Mouse (Mus musculus): ENCODE measurements at regions not wholly inside any gene's neighbourhood (a gene's known extent, or its start where the extent isn't known, plus 50 kb on each side); places are given as distances from the start of the nearest gene placed in this dataset.

- no peaks in the 10 kb centered on the region for H3K27me3 ChIP-seq
- TF ChIP-seq CTCF (IDR thresholded peaks at IDR 0.05), result no peak
- ATAC-seq (no peak), DNase-seq (ENCODE audit: low read depth, low spot score) (no peak)
- CTCF ChIA-PET, result interaction anchor here (0.8 to 1.6 kb wide), 4 partner anchors 10 to 426 kb away, joined by 3 to 6 read pairs (median 3); no protein-coding TSS in a partner anchor
- in situ Hi-C loops (cut with MboI; ENCODE audit: low pct_unique_long_range_greater_than_20kb), result no loop called here
- POLR2A ChIA-PET, result interaction anchor here (1.1 kb wide), 1 partner anchor 9 kb away, joined by 3 read pairs; no protein-coding TSS in a partner anchor
These were observed 58.2 kb upstream of the Ppp3ca start for GRCm38 (mm10) chr3:136611682-136612081.

GRCm38 (mm10) chr3:136610556-136610924 lies 59.4 kb upstream of the Ppp3ca start:
- no peak for TF ChIP-seq CTCF (IDR thresholded peaks at IDR 0.05)
- H3K27me3 ChIP-seq, result no peaks in the 10 kb centered on the region
- no peak for ATAC-seq
- no peak for DNase-seq (ENCODE audit: low read depth, low spot score)
- CTCF ChIA-PET, result interaction anchor here (1.6 kb wide), 1 partner anchor 425 kb away, joined by 3 read pairs; no protein-coding TSS in a partner anchor
- POLR2A ChIA-PET, result interaction anchor here (0.6 kb wide), 1 partner anchor 216 kb away, joined by 3 read pairs; no protein-coding TSS in a partner anchor
- in situ Hi-C loops (cut with MboI; ENCODE audit: low pct_unique_long_range_greater_than_20kb), result no loop called here

GRCm38 (mm10) chr3:136609855-136610555 lies 59.9 kb upstream of the Ppp3ca start:
- ATAC-seq (no peak), DNase-seq (ENCODE audit: low read depth, low spot score) (peak; percentile 7)
- in situ Hi-C loops (cut with MboI; ENCODE audit: low pct_unique_long_range_greater_than_20kb), result no loop called here
- ChIA-PET POLR2A (interaction anchor here (0.6 kb wide), 1 partner anchor 217 kb away, joined by 3 read pairs; no protein-coding TSS in a partner anchor), CTCF (interaction anchor here (0.7 kb wide), 1 partner anchor 737 kb away, joined by 3 read pairs; no protein-coding TSS in a partner anchor)
- no peaks in the 10 kb centered on the region for H3K27me3 ChIP-seq
- TF ChIP-seq CTCF (IDR thresholded peaks at IDR 0.05), result no peak

GRCm38 (mm10) chr3:136601706-136602105 lies 68.2 kb upstream of the Ppp3ca start:
- ATAC-seq (no peak), DNase-seq (ENCODE audit: low read depth, low spot score) (no peak)
- ChIA-PET POLR2A (interaction anchor here (0.6 kb wide), 1 partner anchor 37 kb away, joined by 3 read pairs; no protein-coding TSS in a partner anchor), CTCF (interaction anchor here (1.1 kb wide), 1 partner anchor 24 kb away, joined by 5 read pairs; no protein-coding TSS in a partner anchor)
- H3K27me3 ChIP-seq, result no peaks in the 10 kb centered on the region
- no peak for TF ChIP-seq CTCF (IDR thresholded peaks at IDR 0.05)
- in situ Hi-C loops (cut with MboI; ENCODE audit: low pct_unique_long_range_greater_than_20kb), result no loop called here

- DNase-seq (ENCODE audit: low read depth, low spot score) (no peak), ATAC-seq (no peak)
- no peaks in the 10 kb centered on the region for H3K27me3 ChIP-seq
- in situ Hi-C loops (cut with MboI; ENCODE audit: low pct_unique_long_range_greater_than_20kb), result no loop called here
- ChIA-PET CTCF (interaction anchor here (1.2 kb wide), 1 partner anchor 27 kb away, joined by 3 read pairs; no protein-coding TSS in a partner anchor), POLR2A (no interaction called here)
- no peak for TF ChIP-seq CTCF (IDR thresholded peaks at IDR 0.05)
These were observed 86.0 kb upstream of the Ppp3ca start for GRCm38 (mm10) chr3:136583937-136584336.

GRCm38 (mm10) chr3:136578016-136578415 lies 91.9 kb upstream of the Ppp3ca start:
- no peak for TF ChIP-seq CTCF (IDR thresholded peaks at IDR 0.05)
- DNase-seq (ENCODE audit: low read depth, low spot score) (peak; percentile 15), ATAC-seq (peak; percentile 62)
- ChIA-PET POLR2A (interaction anchor here (1.1 kb wide), 1 partner anchor 51 kb away, joined by 3 read pairs; no protein-coding TSS in a partner anchor), CTCF (interaction anchor here (1.0 to 1.9 kb wide), 4 partner anchors 11 to 24 kb away, joined by 3 to 6 read pairs (median 4); no protein-coding TSS in a partner anchor)
- no peaks in the 10 kb centered on the region for H3K27me3 ChIP-seq
- in situ Hi-C loops (cut with MboI; ENCODE audit: low pct_unique_long_range_greater_than_20kb), result no loop called here

GRCm38 (mm10) chr3:136570517-136570916 lies 99.4 kb upstream of the Ppp3ca start:
- in situ Hi-C loops (cut with MboI; ENCODE audit: low pct_unique_long_range_greater_than_20kb), result no loop called here
- TF ChIP-seq CTCF (IDR thresholded peaks at IDR 0.05), result peak; percentile 14
- DNase-seq (ENCODE audit: low read depth, low spot score) (peak; percentile 10), ATAC-seq (no peak)
- ChIA-PET CTCF (interaction anchor here (0.8 to 1.3 kb wide), 4 partner anchors 9 to 34 kb away, joined by 3 read pairs; no protein-coding TSS in a partner anchor), POLR2A (no interaction called here)
- no peaks in the 10 kb centered on the region for H3K27me3 ChIP-seq

GRCm38 (mm10) chr3:136556488-136556887 lies 113.4 kb upstream of the Ppp3ca start:
- ChIA-PET POLR2A (interaction anchor here (0.6 kb wide), 1 partner anchor 548 kb away, joined by 6 read pairs; no protein-coding TSS in a partner anchor), CTCF (interaction anchor here (1.2 to 1.3 kb wide), 2 partner anchors 10 to 11 kb away, joined by 3 to 4 read pairs; no protein-coding TSS in a partner anchor)
- in situ Hi-C loops (cut with MboI; ENCODE audit: low pct_unique_long_range_greater_than_20kb), result no loop called here
- TF ChIP-seq CTCF (IDR thresholded peaks at IDR 0.05), result no peak
- DNase-seq (ENCODE audit: low read depth, low spot score) (no peak), ATAC-seq (no peak)
- H3K27me3 ChIP-seq, result no peaks in the 10 kb centered on the region

- ATAC-seq (no peak), DNase-seq (ENCODE audit: low read depth, low spot score) (no peak)
- H3K27me3 ChIP-seq, result no peaks in the 10 kb centered on the region
- CTCF ChIA-PET, result no interaction called here
- no peak for TF ChIP-seq CTCF (IDR thresholded peaks at IDR 0.05)
- POLR2A ChIA-PET, result no interaction called here
- in situ Hi-C loops (cut with MboI; ENCODE audit: low pct_unique_long_range_greater_than_20kb), result no loop called here
These were observed 120.5 kb upstream of the Ppp3ca start for GRCm38 (mm10) chr3:136549471-136549870.

- H3K27me3 ChIP-seq, result no peaks in the 10 kb centered on the region
- ATAC-seq (no peak), DNase-seq (ENCODE audit: low read depth, low spot score) (no peak)
- in situ Hi-C loops (cut with MboI; ENCODE audit: low pct_unique_long_range_greater_than_20kb), result no loop called here
- CTCF ChIA-PET, result interaction anchor here (1.3 to 1.6 kb wide), 2 partner anchors 10 to 24 kb away, joined by 3 read pairs; no protein-coding TSS in a partner anchor
- POLR2A ChIA-PET, result no interaction called here
- TF ChIP-seq CTCF (IDR thresholded peaks at IDR 0.05), result no peak
These were observed 138.3 kb upstream of the Ppp3ca start for GRCm38 (mm10) chr3:136531604-136532003.

- ATAC-seq (no peak), DNase-seq (ENCODE audit: low read depth, low spot score) (no peak)
- in situ Hi-C loops (cut with MboI; ENCODE audit: low pct_unique_long_range_greater_than_20kb), result no loop called here
- H3K27me3 ChIP-seq, result no peaks in the 10 kb centered on the region
- TF ChIP-seq CTCF (IDR thresholded peaks at IDR 0.05), result no peak
- ChIA-PET CTCF (interaction anchor here (1.3 kb wide), 1 partner anchor 13 kb away, joined by 3 read pairs; no protein-coding TSS in a partner anchor), POLR2A (interaction anchor here (1.1 kb wide), 1 partner anchor 15 kb away, joined by 3 read pairs; no protein-coding TSS in a partner anchor)
These were observed 161.3 kb upstream of the Ppp3ca start for GRCm38 (mm10) chr3:136508575-136508974.

Measured in Patski (cell line).